Mouse (Mus musculus) megakaryocyte-erythroid progenitor cell, adult 5-6 weeks (primary cell): ENCODE measurements around the gene Xylt1. TPM values are rescaled to one million over a fixed set of nuclear protein-coding genes. Genes with fewer than 3 reads are reported as not detected.

Experiments used
- ATAC-seq: replicated peaks from 2 replicates; pipeline ENCODE4 v1.8.0; 2016; ENCODE audit warnings: mild to moderate bottlenecking, inconsistent platforms; ENCODE audit not compliant: severe bottlenecking, poor library complexity, low FRiP score, low TSS enrichment
- total RNA-seq, 2 experiments: library from RNA; stranded (forward) in 1 of 2; stranded (reverse) in 1 of 2; fragments of 200-1000, 215-1000 nt in 1 of 2; fragments of >200 nt in 1 of 2; fragmentation: Nextera tagmentation in 1 of 2; gene quantifications; 2 replicates each; pipeline ENCODE4 v1.2.3; 2014 to 2017

Gene Xylt1
- total RNA-seq, 2 experiments from 2014 or later: 13.6 to 14.5 TPM

GRCm38 (mm10) chr7:117635584-117635983 lies 254.8 kb downstream of the Xylt1 start:
- no peak for ATAC-seq

GRCm38 (mm10) chr7:117636713-117637112 lies 255.9 kb downstream of the Xylt1 start:
- ATAC-seq: peak; percentile 46; the same call in 1 of the 2 replicates

DNA sequence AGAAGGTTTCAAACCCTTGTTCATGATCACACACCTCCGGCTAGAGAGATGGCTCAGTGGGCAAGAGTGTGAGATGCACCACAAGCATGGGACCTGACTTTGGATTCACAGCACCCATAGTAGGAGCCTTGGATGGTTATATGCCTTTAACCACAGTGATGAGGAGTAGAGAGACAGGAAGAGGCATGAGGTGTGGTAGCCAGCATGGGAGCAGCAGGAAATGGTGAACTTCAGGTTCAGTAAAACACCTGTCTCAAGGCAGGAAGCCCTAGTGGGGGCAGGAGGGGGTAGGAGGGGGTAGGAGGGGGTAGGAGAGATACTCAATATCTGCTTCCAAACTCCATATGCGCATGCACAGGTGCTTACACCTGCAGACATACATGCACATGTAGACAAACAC lies 257.2 kb downstream of the Xylt1 start:
- ATAC-seq: no peak

- ATAC-seq: no peak
These were observed 271.9 kb downstream of the Xylt1 start for GRCm38 (mm10) chr7:117652637-117653036.

- ATAC-seq: no peak
These were observed 275.0 kb downstream of the Xylt1 start for GRCm38 (mm10) chr7:117655732-117656131.

DNA sequence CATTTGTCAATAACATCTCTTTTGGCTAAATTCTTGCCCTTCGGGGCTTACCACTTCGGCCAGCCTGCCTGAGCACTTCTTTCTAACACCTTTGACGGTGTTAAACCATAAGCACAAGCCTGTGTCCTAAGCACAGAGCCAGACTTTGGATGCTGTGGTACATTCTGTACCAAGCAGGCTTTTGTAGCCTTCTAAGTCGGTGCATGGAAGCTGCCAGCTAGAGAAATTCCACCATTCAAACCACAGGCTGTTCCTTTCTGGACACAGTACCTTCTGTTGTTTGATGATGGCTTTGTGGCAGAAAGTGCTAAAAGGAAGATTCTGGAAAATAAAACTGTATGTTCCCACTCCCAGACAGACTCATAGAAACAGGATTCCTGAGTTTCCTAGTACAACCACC lies 277.4 kb downstream of the Xylt1 start:
- no peak for ATAC-seq

DNA sequence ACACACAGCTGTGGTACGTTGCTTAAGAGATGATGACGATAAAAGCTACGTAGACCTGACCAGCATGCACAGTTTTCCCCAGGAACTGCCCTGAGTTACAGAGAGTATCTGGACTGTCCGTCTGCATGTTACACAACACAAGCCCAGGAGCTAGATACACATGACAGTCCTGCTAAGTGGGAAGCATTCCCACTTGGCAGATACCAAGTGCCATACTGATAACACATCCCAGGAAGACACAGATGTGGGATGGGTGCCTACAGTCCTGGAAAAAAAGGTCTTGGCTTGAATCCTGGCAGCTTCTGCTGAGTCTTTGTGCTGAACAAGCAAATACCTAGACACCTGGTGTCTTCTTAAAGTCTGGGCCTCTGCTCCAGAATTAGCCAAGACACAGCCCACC lies 278.0 kb downstream of the Xylt1 start:
- ATAC-seq: no peak

- ATAC-seq: no peak
These were observed 286.5 kb downstream of the Xylt1 start for GRCm38 (mm10) chr7:117667286-117667685.

DNA sequence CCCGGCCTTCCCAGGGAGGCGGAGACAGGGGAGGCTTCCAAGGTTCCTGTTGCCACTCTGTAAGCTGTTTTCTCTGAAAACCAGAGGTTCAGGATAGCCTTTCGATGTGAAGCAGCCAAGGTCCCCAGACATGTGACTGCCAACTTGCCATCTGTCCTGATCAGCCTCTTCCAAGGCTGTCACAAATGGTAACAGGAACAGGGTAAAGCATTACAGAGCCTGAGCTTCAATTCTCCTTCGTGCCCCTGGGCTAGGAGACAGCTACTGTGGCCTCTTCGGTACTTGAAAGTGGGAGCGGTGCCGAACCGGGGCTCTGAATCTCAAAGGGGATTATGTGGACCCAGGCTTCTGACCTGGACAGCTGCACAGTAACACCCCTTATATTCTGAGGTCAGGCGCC lies 287.4 kb downstream of the Xylt1 start:
- ATAC-seq: no peak

DNA sequence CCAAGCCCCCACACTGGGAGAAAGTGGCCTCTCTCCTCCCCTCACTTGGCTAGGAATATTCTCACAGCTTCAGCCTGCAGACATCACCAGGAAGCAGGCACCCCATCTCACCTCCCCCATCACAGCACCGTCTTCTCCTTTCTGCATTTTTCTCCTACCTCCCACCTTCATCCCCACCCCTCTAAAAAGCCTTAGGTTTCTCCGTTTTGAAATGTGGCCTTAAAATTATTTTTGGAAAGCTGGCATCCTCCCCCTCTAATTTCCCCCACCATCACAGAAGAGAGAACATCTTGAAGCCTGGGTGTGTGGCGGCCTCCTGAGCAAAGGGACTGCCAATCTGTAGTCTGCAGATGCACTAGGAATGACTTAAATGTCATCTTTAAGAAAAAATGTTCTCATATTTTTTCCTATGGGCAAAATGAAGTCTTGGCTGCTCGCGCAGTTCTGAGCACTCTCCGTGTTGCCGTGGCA lies 291.4 kb downstream of the Xylt1 start:
- no peak for ATAC-seq

DNA sequence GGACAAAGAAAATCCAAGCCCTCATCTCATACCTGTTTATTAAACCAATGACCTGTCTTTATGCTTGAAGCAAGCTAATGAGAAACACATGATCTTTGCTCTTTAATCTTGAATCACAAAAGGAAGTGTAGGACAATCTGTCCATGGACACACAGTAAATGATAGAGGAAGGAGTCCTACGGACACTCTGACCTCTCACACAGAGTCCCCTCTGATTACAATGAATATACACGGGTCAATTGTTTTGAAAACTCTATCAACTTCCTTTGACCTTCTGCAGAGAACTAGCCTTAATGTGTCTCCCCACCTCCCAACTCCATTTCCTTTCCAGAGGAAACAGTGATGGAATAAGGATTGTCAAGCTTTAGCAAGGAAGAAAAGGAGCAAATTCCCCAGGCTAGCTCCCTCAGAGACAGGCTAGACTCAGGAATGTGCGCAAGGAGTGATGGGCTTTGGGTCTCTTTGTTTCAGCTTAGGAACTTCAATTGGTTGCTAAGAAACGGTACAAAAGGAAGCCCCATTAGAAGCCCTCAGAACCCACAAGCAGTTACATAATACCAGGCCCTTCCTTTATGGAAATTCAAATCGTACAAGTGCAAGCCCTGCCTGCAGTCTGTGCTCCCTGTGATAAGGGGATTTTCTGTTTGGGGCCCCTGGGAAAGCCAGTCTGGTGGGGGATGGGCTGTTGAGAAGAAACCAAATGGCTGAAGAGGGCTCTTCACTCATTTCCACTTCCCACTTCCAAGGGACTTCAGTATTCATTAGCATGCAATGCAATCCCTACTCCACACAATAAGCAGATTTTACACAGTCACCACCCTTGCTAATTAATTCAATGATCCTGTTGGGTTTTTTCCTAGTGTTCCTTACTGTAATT lies 305.6 kb downstream of the Xylt1 start:
- peak; percentile 55 for ATAC-seq

GRCm38 (mm10) chr7:117686997-117687302 lies 306.2 kb downstream of the Xylt1 start:
- ATAC-seq: no peak

GRCm38 (mm10) chr7:117695612-117696011 lies 314.8 kb downstream of the Xylt1 start:
- ATAC-seq: peak; percentile 97

GRCm38 (mm10) chr7:117697681-117698080 lies 316.9 kb downstream of the Xylt1 start:
- ATAC-seq: no peak

- ATAC-seq: no peak
These were observed 317.9 kb downstream of the Xylt1 start for GRCm38 (mm10) chr7:117698551-117699114.

DNA sequence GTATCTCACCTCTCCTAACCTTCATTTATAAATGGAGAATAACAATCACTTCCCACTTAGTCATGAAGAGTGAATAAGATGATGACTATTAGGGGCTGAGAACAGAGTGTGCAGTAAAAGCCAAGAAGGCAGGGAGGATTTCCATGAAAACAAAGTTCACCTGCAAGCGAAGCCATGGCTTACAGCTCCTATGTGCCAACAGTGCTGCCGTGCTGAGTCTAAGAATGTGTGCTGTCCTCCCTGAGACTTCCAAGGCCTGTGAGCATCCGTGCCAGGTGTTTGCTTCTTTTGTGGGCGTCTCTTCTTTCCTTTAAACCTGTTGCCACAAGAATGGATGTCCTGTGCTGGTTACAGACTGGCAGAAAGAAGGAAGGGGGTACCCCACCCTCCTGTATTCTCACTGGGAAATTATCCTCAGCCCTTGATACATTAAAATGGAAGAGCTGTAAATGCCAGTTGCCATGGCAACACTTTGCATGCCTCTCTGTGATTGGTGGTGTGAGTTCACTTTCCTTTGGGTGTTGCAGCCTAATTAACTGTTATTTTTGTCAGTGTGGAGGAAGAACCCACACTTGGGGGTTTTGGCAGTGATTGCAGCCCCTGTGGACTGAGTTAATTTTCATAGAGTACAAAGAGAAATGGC lies 318.7 kb downstream of the Xylt1 start:
- no peak for ATAC-seq

DNA sequence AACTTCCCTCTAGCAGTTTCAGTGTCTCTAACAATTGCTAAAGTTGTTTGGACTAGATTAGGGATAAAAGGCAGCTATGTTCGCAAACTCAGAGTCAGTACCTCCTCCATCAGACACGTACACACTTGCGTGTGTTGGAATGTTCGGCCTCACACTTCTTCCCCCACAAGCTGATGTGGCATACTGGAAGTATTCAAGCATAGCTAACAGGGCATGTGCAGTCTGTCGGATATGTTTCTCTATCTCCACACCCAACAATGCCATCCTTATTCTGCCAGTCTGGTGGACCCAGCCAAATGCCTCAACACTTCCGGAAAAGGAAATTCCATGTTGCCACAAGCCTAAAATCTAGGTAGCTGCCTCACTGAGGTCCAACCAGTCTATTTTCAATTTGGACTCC lies 319.3 kb downstream of the Xylt1 start:
- no peak for ATAC-seq

DNA sequence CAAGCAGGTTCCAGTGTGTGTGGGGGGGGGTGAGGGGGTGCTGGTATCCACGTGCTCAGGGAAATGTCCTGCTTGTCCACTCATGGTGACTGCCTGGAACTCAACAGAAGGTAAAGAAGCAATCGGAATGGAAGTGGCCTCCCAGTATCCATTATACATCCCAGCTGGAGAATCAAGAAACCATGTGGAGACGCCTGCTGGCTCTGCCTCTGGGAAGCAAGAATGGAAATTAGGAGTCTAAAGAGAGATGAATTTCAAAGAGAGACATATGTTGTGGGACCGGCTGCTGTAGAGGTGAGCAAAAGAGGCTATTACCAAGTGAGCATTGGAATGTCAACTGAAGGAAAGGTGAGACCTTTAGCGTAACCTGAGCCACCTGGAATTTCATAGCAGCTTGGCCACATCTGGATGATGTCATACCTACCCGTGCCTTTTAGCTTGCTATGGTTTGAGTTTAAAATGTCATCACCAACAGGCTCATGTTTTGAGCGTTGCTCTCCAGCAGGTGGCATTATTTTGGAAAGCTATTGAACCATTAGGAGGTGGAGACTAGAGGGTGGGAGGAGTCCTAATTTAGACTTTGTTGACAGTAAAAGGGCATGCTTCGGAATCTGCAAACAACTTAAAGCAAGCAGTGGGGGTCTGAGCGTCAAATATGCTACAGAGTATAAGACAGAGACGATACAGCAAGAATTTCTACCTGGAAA lies 329.3 kb downstream of the Xylt1 start:
- peak; percentile 83; the same call in 1 of the 2 replicates for ATAC-seq

DNA sequence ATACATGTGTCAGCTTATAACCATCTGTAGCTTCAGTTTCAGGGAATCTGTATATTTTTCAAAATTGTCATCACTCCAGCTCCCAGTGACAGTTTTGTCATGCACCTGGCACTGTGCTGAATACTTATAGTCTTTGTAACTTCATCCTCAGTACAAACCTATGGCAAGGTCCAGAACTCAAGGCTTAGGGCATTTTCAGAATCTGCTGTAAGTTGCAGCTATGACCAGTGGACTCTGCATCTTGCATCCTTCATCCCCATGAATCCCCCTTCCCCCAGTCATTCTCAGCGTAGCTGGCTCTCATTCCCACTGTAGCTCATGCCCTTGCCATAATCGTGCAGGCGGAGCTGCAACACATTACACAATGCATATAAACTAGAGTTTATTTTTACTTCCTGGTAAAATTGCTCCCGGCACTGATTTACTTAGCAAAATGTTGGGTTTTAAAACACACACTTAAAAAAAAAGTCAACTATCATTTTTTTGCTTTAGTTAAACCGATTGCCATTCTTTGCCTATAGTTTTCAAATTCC lies 336.2 kb downstream of the Xylt1 start:
- no peak for ATAC-seq

GRCm38 (mm10) chr7:117720426-117720825 lies 339.6 kb downstream of the Xylt1 start:
- ATAC-seq: no peak
